In genomic region chr11:121965911-121966310, GRCm38 (mm10) we compare ENCODE assay signal across 7 mouse cellular contexts.
DNase-seq lines count a peak whose midpoint lies in the region; ATAC-seq and TF ChIP-seq lines count a peak whose summit lies in the region.
"Not testable (repeated sequence)": the region's sequence is repeated elsewhere in the genome, so short reads cannot be mapped to it uniquely, and the experiment has no call there.

No protein-coding gene starts in this region.

- not testable (repeated sequence) for H3K27ac ChIP-seq in embryonic facial prominence, embryonic 11.5 days (replicated peaks; ENCODE audit: low read depth, low read length); kidney, adult 2 months (ENCODE audit: insufficient read depth, low read depth, low read length); liver, embryonic 14.5 days; midbrain, embryonic 14.5 days (replicated peaks; ENCODE audit: low read depth, low read length)

- TF ChIP-seq CTCF in kidney, adult 2 months (conservative IDR thresholded peaks at IDR 0.05; ENCODE audit: insufficient read depth, insufficient read length, low read depth, low read length): 0 out of 2 replicates have a peak, but pooled peaks have one; percentile 3
- peak; percentile 43 for TF ChIP-seq CTCF in liver, embryonic 14.5 days (IDR thresholded peaks at IDR 0.05; ENCODE audit: low read depth)

- H3K9me3 ChIP-seq in embryonic facial prominence, embryonic 11.5 days (replicated peaks; ENCODE audit: control insufficient read depth, low read length); liver, embryonic 14.5 days (ENCODE audit: control insufficient read depth, low read length); midbrain, embryonic 14.5 days (ENCODE audit: control insufficient read depth, low read length): not testable (repeated sequence)

- H3K36me3 ChIP-seq in embryonic facial prominence, embryonic 11.5 days (replicated peaks; ENCODE audit: control insufficient read depth, insufficient read depth, low read depth, low read length); kidney, adult 2 months (ENCODE audit: control insufficient read depth, insufficient read depth, low read length); liver, embryonic 14.5 days (replicated peaks; ENCODE audit: control insufficient read depth, insufficient read depth, low read depth); midbrain, embryonic 14.5 days (ENCODE audit: control insufficient read depth, insufficient read depth, low read length): not testable (repeated sequence)

- DNase-seq in A20 (ENCODE audit: low read depth, low spot score) (peak; percentile 45), R1 (ENCODE audit: low read depth, low spot score) (peak; percentile 51)
- DNase-seq in c-Kit-positive CD71-positive TER-119-positive erythroid progenitor cells, embryonic 14.5 days (ENCODE audit: low spot score): peak; percentile 4
- peak; percentile 2 for DNase-seq in embryonic facial prominence, embryonic 11.5 days (ENCODE audit: low spot score)
- peak; percentile 2 for DNase-seq in kidney, adult 2 months
- DNase-seq in liver, embryonic 14.5 days (ENCODE audit: low read depth in 3 of 3, low spot score in 3 of 3): not testable (repeated sequence)
- peak; percentile 16 for DNase-seq in midbrain, embryonic 14.5 days

- TF ChIP-seq POLR2A in kidney, adult 2 months (IDR thresholded peaks at IDR 0.05; ENCODE audit: low read depth, low read length): not testable (repeated sequence)

- H3K4me3 ChIP-seq in embryonic facial prominence, embryonic 11.5 days (ENCODE audit: low read depth, low read length); kidney, adult 2 months (ENCODE audit: insufficient read depth, low read depth, low read length); liver, embryonic 14.5 days (ENCODE audit: insufficient read depth in 1 of 2, low read depth in 2 of 2, low read length in 2 of 2); midbrain, embryonic 14.5 days (replicated peaks; ENCODE audit: low read depth, low read length): not testable (repeated sequence)

- H3K27me3 ChIP-seq in embryonic facial prominence, embryonic 11.5 days (ENCODE audit: control insufficient read depth, insufficient read depth, low read length); kidney, adult 2 months (replicated peaks; ENCODE audit: control insufficient read depth, insufficient read depth, low read length); liver, embryonic 14.5 days (ENCODE audit: control insufficient read depth, insufficient read depth, low read length); midbrain, embryonic 14.5 days (ENCODE audit: control insufficient read depth, insufficient read depth, low read length): not testable (repeated sequence)

- 3% methylated on average over 1 of the region's 1 CpGs for WGBS in embryonic facial prominence, embryonic 11.5 days
- 0% methylated on average over 1 of the region's 1 CpGs for WGBS in kidney, adult 2 months
- 0% methylated on average over 1 of the region's 1 CpGs for WGBS in liver, embryonic 14.5 days (ENCODE audit: insufficient replicate concordance)
- WGBS in midbrain, embryonic 14.5 days: 0% methylated on average over 1 of the region's 1 CpGs

- not testable (repeated sequence) for ATAC-seq in embryonic facial prominence, embryonic 11.5 days (replicated peaks; ENCODE audit: insufficient number of reproducible peaks, low FRiP score, low TSS enrichment, low read depth); liver, embryonic 14.5 days (ENCODE audit: insufficient read depth); midbrain, embryonic 14.5 days (ENCODE audit: low FRiP score, low TSS enrichment)

- H3K4me1 ChIP-seq in embryonic facial prominence, embryonic 11.5 days (ENCODE audit: control insufficient read depth, insufficient read depth, low read length); kidney, adult 2 months (ENCODE audit: control insufficient read depth, insufficient read depth, low read length); liver, embryonic 14.5 days (replicated peaks; ENCODE audit: control insufficient read depth in 2 of 2, insufficient read depth in 2 of 2, low read length in 1 of 2); midbrain, embryonic 14.5 days (ENCODE audit: control insufficient read depth, insufficient read depth, low read length): not testable (repeated sequence)

- H3K4me2 ChIP-seq in embryonic facial prominence, embryonic 11.5 days (ENCODE audit: low read depth, low read length); liver, embryonic 14.5 days (ENCODE audit: low read depth); midbrain, embryonic 14.5 days (ENCODE audit: low read length): not testable (repeated sequence)

- not testable (repeated sequence) for TF ChIP-seq EP300 in liver, embryonic 14.5 days (IDR thresholded peaks at IDR 0.05; ENCODE audit: low read depth)

- not testable (repeated sequence) for H3K9ac ChIP-seq in embryonic facial prominence, embryonic 11.5 days (replicated peaks; ENCODE audit: low read length); liver, embryonic 14.5 days (replicated peaks); midbrain, embryonic 14.5 days (replicated peaks; ENCODE audit: low read length)
